Mouse (Mus musculus): ENCODE results near the gene Bcas3.

Bcas3 gene

GRCm38 (mm10) chr11:85754631-85755502 is 401.9 kb downstream of the Bcas3 start:
- no peak for DNase-seq (ENCODE audit: low spot score)

- no peak for DNase-seq (ENCODE audit: low spot score)
Measured at GRCm38 (mm10) chr11:85755503-85756044, 402.6 kb downstream of the Bcas3 start.

GRCm38 (mm10) chr11:85758891-85759290 is 405.9 kb downstream of the Bcas3 start:
- DNase-seq (ENCODE audit: low spot score) = no peak

GRCm38 (mm10) chr11:85759634-85760439 is 406.9 kb downstream of the Bcas3 start:
- DNase-seq (ENCODE audit: low spot score) = peak; percentile 40

GRCm38 (mm10) chr11:85760486-85761141 is 407.6 kb downstream of the Bcas3 start:
- DNase-seq (ENCODE audit: low spot score) = peak; percentile 85

- DNase-seq (ENCODE audit: low spot score) = no peak
Measured at GRCm38 (mm10) chr11:85761170-85761569, 408.2 kb downstream of the Bcas3 start.

GRCm38 (mm10) chr11:85763655-85764054 is 410.7 kb downstream of the Bcas3 start:
- DNase-seq (ENCODE audit: low spot score) = no peak

GRCm38 (mm10) chr11:85766106-85766723 is 413.2 kb downstream of the Bcas3 start:
- peak; percentile 73 for DNase-seq (ENCODE audit: low spot score)

GRCm38 (mm10) chr11:85766811-85767210 is 413.8 kb downstream of the Bcas3 start:
- no peak for DNase-seq (ENCODE audit: low spot score)

- DNase-seq (ENCODE audit: low spot score) = no peak
Measured at GRCm38 (mm10) chr11:85769740-85770139, 416.8 kb downstream of the Bcas3 start.

- DNase-seq (ENCODE audit: low spot score) = no peak
Measured at GRCm38 (mm10) chr11:85773391-85773790, 420.4 kb downstream of the Bcas3 start.

GRCm38 (mm10) chr11:85774707-85775106 is 421.7 kb downstream of the Bcas3 start:
- DNase-seq (ENCODE audit: low spot score) = no peak

- no peak for DNase-seq (ENCODE audit: low spot score)
Measured at GRCm38 (mm10) chr11:85775492-85775891, 422.5 kb downstream of the Bcas3 start.

GRCm38 (mm10) chr11:85776861-85777360 is 423.9 kb downstream of the Bcas3 start:
- no peak for DNase-seq (ENCODE audit: low spot score)

GRCm38 (mm10) chr11:85777950-85778349 is 425.0 kb downstream of the Bcas3 start:
- DNase-seq (ENCODE audit: low spot score) = no peak

GRCm38 (mm10) chr11:85780303-85780702 is 427.3 kb downstream of the Bcas3 start:
- no peak for DNase-seq (ENCODE audit: low spot score)

GRCm38 (mm10) chr11:85786113-85786718 is 433.2 kb downstream of the Bcas3 start:
- no peak for DNase-seq (ENCODE audit: low spot score)

- no peak for DNase-seq (ENCODE audit: low spot score)
Measured at GRCm38 (mm10) chr11:85789750-85790149, 436.8 kb downstream of the Bcas3 start.

- DNase-seq (ENCODE audit: low spot score) = no peak
Measured at GRCm38 (mm10) chr11:85790267-85790666, 437.3 kb downstream of the Bcas3 start.

- no peak for DNase-seq (ENCODE audit: low spot score)
Measured at GRCm38 (mm10) chr11:85791212-85791611, 438.2 kb downstream of the Bcas3 start.

All from testis, postnatal 14 days (tissue).